Mouse (Mus musculus) heart, embryonic 15.5 days (tissue): ENCODE data around the gene Nudt4. TPM values are rescaled to one million over a fixed set of nuclear protein-coding genes. Genes with fewer than 3 reads are reported as not detected.
"Not testable (repeated sequence)": the region's sequence is repeated elsewhere in the genome, so short reads cannot be mapped to it uniquely, and the experiment has no call there.

Experiments used
- ATAC-seq: fragments of 200-750 bp; cut with Nextera tagmentation; replicated peaks from 2 replicates; pipeline ENCODE4 v1.8.0; 2017; ENCODE audit warnings: low read depth, moderate TSS enrichment; ENCODE audit not compliant: insufficient number of reproducible peaks, insufficient read depth, low FRiP score
- H3K27ac ChIP-seq: fragments of 300-500 bp; sonication (generic); 2 replicates; pipeline ENCODE4 v1.5.1; 2015; ENCODE audit warnings: mild to moderate bottlenecking, inconsistent platforms
- H3K27me3 ChIP-seq: fragments of 300-500 bp; sonication (generic); 2 replicates; pipeline ENCODE4 v1.6.1; 2015; ENCODE audit warnings: inconsistent platforms
- H3K36me3 ChIP-seq: fragments of 300-500 bp; sonication (generic); 2 replicates; pipeline ENCODE4 v1.6.1; 2015; ENCODE audit warnings: mild to moderate bottlenecking, inconsistent platforms
- H3K4me1 ChIP-seq: fragments of 300-500 bp; sonication (generic); replicated peaks from 2 replicates; pipeline ENCODE4 v1.6.1; 2015; ENCODE audit warnings: inconsistent platforms
- H3K4me2 ChIP-seq: fragments of 300-500 bp; sonication (generic); 2 replicates; pipeline ENCODE4 v1.6.1; 2015; ENCODE audit warnings: inconsistent platforms, mild to moderate bottlenecking, moderate library complexity
- H3K4me3 ChIP-seq: fragments of 300-500 bp; sonication (generic); 2 replicates; pipeline ENCODE4 v1.5.1; 2015; ENCODE audit warnings: mild to moderate bottlenecking, inconsistent platforms
- H3K9ac ChIP-seq: fragments of 300-500 bp; sonication (generic); 2 replicates; pipeline ENCODE4 v1.6.1; 2015; ENCODE audit warnings: mild to moderate bottlenecking, inconsistent platforms
- H3K9me3 ChIP-seq: fragments of 300-500 bp; sonication (generic); replicated peaks from 2 replicates; pipeline ENCODE4 v1.6.1; 2016; ENCODE audit warnings: inconsistent platforms
- WGBS: fragments of 180-500 bp; shearing (Covaris S2); methylation state at CpG from one replicate; pipeline ENCODE4 v1.1.7; 2015; ENCODE audit warnings: mixed read lengths; 5-methylcytosine and 5-hydroxymethylcytosine counted together
- polyA plus RNA-seq: library from polyadenylated mRNA; unstranded; fragments of >200 nt; fragmentation: Nextera tagmentation; extraction: Ambion mirVana; gene quantifications from 2 replicates; pipeline ENCODE4 v1.2.1, GENCODE M21; 2015

The Nudt4 gene
- polyA plus RNA-seq, 1 experiment from 2014 or later, result 68.7 TPM

DNA sequence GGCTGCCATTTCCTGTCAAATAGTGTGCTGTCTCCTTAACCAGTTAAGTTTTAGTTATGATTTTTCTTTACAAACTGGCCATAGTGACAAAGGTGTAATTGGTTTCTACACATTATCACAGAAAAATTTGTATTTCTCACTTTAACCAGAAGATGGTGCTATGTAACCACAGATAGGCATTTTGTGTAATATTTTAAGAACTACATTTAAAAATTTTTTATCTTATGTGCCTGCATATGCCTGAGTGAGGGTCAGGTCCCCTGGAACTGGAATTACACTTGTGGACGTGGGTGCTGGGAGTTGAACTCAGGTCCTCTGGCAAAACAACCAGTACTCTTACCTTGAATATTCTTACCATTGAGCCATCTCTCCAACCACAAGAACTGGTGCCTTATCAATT is 13.4 kb downstream of the Nudt4 start:
- H3K4me2 ChIP-seq, result no peak overlapping the region
- H3K27ac ChIP-seq, result no peak overlapping the region
- no peaks in the 10 kb centered on the region for H3K9me3 ChIP-seq
- ATAC-seq, result no peak
- WGBS, result 63% methylated on average over 1 of the region's 1 CpGs
- no peak overlapping the region for H3K9ac ChIP-seq
- no peaks in the 10 kb centered on the region for H3K27me3 ChIP-seq
- peaks cover 47% of the 10 kb centered on the region for H3K36me3 ChIP-seq
- H3K4me3 ChIP-seq, result no peak overlapping the region
- H3K4me1 ChIP-seq, result peaks cover 20% of the 10 kb centered on the region

DNA sequence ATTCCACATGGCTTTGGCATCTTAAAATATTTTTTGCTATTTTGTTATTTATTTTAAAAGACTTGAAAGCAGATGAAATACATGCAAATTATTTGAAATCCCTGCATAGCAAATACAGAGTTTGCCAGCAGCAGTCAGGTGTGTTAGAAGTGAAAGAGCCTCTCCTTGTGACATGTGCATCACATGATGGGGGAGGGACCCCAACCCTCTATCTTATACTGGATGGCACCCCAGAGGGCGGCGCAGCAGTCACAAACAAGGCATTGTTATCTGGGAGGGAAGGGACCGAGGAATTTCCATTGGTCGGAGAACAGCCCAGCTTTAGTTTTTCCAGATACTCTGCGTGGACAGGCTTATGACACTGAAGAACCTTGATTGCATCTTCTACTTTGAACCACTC is 14.9 kb downstream of the Nudt4 start:
- not testable (repeated sequence) for H3K27me3 ChIP-seq, H3K4me3 ChIP-seq, H3K9me3 ChIP-seq, H3K27ac ChIP-seq, H3K4me2 ChIP-seq, ATAC-seq, H3K9ac ChIP-seq
- H3K4me1 ChIP-seq, result peaks cover 11% of the 10 kb centered on the region
- peaks cover 60% of the 10 kb centered on the region for H3K36me3 ChIP-seq
- WGBS, result 56% methylated on average over 5 of the region's 5 CpGs

- Histone ChIP-seq H3K9ac (no peak overlapping the region), H3K27me3 (no peaks in the 10 kb centered on the region), H3K9me3 (no peaks in the 10 kb centered on the region), H3K4me3 (no peak overlapping the region), H3K4me2 (no peak overlapping the region), H3K4me1 (peaks cover 14% of the 10 kb centered on the region), H3K27ac (no peak overlapping the region), H3K36me3 (peaks cover 64% of the 10 kb centered on the region)
- 78% methylated on average over 11 of the region's 11 CpGs for WGBS
- no peak for ATAC-seq
These were observed 15.7 kb downstream of the Nudt4 start for GRCm38 (mm10) chr10:95548154-95548826.

- Histone ChIP-seq H3K4me2 (no peak overlapping the region), H3K27me3 (no peaks in the 10 kb centered on the region), H3K4me3 (no peak overlapping the region), H3K9ac (no peak overlapping the region), H3K9me3 (no peaks in the 10 kb centered on the region), H3K36me3 (peaks cover 63% of the 10 kb centered on the region), H3K27ac (no peak overlapping the region), H3K4me1 (peaks cover 5% of the 10 kb centered on the region)
- WGBS, result 92% methylated on average over 2 of the region's 2 CpGs
- ATAC-seq, result no peak
These were observed 17.8 kb downstream of the Nudt4 start for GRCm38 (mm10) chr10:95546178-95546577.

DNA sequence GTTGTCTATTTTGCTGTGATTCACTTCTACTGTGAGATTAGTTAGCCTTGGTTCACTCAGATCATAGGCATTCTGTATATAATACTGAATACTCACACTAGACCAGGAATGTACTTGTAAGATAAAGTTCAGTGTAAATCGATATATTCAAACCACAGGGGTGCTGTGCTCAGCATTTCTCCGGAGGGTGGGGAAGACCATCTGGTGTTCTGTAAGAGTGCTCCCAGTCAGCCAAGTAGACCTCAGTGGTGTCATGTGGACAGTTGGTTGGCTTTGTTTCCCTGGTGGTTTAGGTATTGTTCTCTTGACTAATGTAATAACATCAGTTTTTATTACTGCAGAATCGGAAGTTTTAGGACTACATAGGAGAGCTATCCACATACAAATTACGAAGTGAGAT is 18.9 kb downstream of the Nudt4 start:
- Histone ChIP-seq H3K27me3 (no peaks in the 10 kb centered on the region), H3K4me3 (no peak overlapping the region), H3K36me3 (peaks cover 57% of the 10 kb centered on the region), H3K27ac (no peak overlapping the region), H3K9me3 (no peaks in the 10 kb centered on the region), H3K9ac (no peak overlapping the region), H3K4me1 (peaks cover 7% of the 10 kb centered on the region), H3K4me2 (no peak overlapping the region)
- ATAC-seq, result no peak
- 74% methylated on average over 4 of the region's 4 CpGs for WGBS

DNA sequence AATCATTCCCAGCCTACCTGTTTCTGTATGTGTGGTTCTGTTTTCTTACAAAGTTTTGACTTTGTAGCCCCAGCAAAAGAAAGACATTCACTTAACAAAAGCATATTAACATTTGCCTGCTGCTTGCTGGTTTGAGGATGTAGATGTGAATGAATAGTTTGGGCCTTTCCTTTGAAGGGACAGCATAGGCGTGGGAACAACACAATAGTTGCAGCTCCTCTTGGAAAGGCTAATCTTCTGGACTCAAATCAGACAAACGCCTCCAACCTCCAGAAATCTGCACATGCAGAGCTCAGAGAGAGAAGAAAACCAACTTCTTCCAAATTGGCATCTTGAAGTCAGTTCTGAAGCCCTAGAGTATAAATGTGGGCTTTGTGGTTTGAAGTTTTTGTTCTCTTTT is 19.3 kb downstream of the Nudt4 start:
- 77% methylated on average over 2 of the region's 2 CpGs for WGBS
- Histone ChIP-seq H3K27ac (no peak overlapping the region), H3K9ac (no peak overlapping the region), H3K4me1 (peaks cover 11% of the 10 kb centered on the region), H3K9me3 (no peaks in the 10 kb centered on the region), H3K4me2 (no peak overlapping the region), H3K36me3 (peaks cover 53% of the 10 kb centered on the region), H3K27me3 (no peaks in the 10 kb centered on the region), H3K4me3 (no peak overlapping the region)
- no peak for ATAC-seq

GRCm38 (mm10) chr10:95544004-95544403 is 19.9 kb downstream of the Nudt4 start:
- peaks cover 46% of the 10 kb centered on the region for H3K36me3 ChIP-seq

GRCm38 (mm10) chr10:95543377-95543776 is 20.6 kb downstream of the Nudt4 start:
- Histone ChIP-seq H3K4me2 (no peak overlapping the region), H3K9me3 (no peaks in the 10 kb centered on the region), H3K36me3 (peaks cover 43% of the 10 kb centered on the region), H3K27ac (no peak overlapping the region), H3K4me1 (peaks cover 18% of the 10 kb centered on the region), H3K27me3 (no peaks in the 10 kb centered on the region), H3K4me3 (no peak overlapping the region), H3K9ac (no peak overlapping the region)
- ATAC-seq, result no peak
- WGBS, result 77% methylated on average over 2 of the region's 2 CpGs

More at GRCm38 (mm10) chr10:95544004-95544403, 19.9 kb downstream of the Nudt4 start:
- Histone ChIP-seq H3K27me3 (no peaks in the 10 kb centered on the region), H3K4me3 (no peak overlapping the region), H3K9me3 (no peaks in the 10 kb centered on the region), H3K9ac (no peak overlapping the region), H3K4me2 (no peak overlapping the region), H3K27ac (peak overlapping the region; percentile 25; the same call in 1 of the 2 replicates), H3K4me1 (peaks cover 16% of the 10 kb centered on the region)
- no peak; the same call in 1 of the 2 replicates for ATAC-seq

DNA sequence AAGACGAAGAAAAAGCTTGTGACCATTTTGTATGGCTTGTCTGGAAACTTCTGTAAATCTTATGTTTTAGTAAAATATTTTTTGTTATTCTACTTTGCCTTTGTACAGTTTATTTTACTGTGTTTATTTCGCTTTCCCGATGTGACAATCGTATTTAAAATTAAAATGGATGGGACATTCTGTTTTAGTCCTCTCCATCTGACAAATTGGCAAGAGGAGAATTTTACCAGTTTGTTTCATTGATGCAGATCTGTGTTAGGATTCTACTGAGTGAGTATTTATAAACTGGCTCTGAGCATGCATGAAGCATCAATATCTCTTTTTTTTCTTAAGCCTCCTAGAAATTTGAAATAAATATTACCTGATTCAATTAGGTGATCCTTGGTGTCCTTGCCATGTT is 21.0 kb downstream of the Nudt4 start:
- 88% methylated on average over 4 of the region's 4 CpGs for WGBS
- Histone ChIP-seq H3K27me3 (no peaks in the 10 kb centered on the region), H3K36me3 (peaks cover 38% of the 10 kb centered on the region), H3K4me1 (peaks cover 22% of the 10 kb centered on the region), H3K27ac (no peak overlapping the region), H3K9me3 (no peaks in the 10 kb centered on the region), H3K4me2 (no peak overlapping the region), H3K4me3 (no peak overlapping the region), H3K9ac (no peak overlapping the region)
- ATAC-seq, result no peak

DNA sequence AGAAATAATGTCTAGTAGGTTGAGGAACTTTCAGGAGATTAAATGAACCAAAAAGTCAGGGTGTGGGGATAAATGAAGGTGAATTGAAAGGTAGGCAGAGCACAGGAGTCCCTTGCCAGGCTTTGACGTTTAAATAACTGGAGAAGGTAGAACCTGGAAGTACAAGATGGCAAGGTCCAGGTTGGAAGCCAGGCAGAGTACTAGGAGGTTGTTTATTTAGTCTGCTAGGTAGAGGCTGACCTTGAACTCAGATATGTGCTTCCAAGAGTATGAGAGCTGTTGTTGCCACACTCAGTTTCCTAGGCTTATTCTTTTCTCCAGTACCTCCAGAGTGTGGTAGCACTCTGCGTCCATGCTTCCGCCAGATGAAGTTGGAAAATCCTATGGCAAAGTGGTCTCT is 24.1 kb downstream of the Nudt4 start:
- Histone ChIP-seq H3K36me3 (peaks cover 16% of the 10 kb centered on the region), H3K27me3 (no peaks in the 10 kb centered on the region), H3K9ac (no peak overlapping the region), H3K27ac (peak overlapping the region; percentile 71), H3K4me1 (peaks cover 27% of the 10 kb centered on the region), H3K4me3 (no peak overlapping the region), H3K4me2 (no peak overlapping the region), H3K9me3 (no peaks in the 10 kb centered on the region)
- WGBS, result 79% methylated on average over 3 of the region's 3 CpGs
- ATAC-seq, result no peak

DNA sequence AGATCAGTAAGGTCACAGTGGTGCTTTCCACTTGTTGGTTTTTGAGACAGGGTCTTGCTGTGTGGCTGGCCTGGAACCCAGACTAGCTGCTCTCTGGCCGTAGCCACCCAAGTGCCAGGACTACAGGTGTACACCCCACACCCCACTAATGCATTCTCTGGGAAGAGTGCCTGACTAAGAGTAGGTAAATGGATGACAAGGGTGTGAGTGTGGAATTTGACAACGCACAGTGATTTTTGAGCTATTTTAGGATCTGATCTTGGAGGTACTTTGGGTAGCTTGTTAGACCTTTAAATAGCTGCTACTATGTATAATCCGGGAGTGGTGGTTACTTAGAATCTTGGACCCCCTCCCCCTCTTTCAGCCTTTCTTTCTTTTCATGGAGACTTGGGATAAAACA is 24.7 kb downstream of the Nudt4 start:
- peak; percentile 58 for ATAC-seq
- peaks cover 29% of the 10 kb centered on the region for H3K4me1 ChIP-seq

DNA sequence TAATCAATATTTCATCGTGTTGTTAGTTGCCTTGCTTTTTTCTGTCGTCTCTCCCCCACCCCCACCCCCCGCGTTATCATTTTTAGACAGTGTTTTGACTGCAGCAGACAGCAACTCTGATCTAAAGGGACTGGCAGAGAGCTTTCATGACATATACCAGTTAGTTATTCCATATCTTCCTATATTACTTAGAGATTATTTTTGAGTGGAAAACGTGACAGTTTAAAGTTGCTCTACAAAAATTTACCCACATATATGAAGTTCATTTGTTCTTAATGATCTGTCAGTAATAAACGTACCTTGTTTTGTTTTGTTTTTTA is 27.8 kb downstream of the Nudt4 start:
- no peak overlapping the region for H3K4me2 ChIP-seq
- no peak for ATAC-seq
- 69% methylated on average over 6 of the region's 6 CpGs for WGBS
- no peak overlapping the region for H3K9ac ChIP-seq
- no peaks in the 10 kb centered on the region for H3K27me3 ChIP-seq
- no peaks in the 10 kb centered on the region for H3K9me3 ChIP-seq
- H3K4me1 ChIP-seq, result peaks cover 45% of the 10 kb centered on the region
- no peak overlapping the region for H3K27ac ChIP-seq
- no peaks in the 10 kb centered on the region for H3K36me3 ChIP-seq
- no peak overlapping the region for H3K4me3 ChIP-seq

More for the DNA sequence above, 24.7 kb downstream of the Nudt4 start:
- peak overlapping the region; percentile 71 for H3K27ac ChIP-seq
- no peak overlapping the region for H3K9ac ChIP-seq
- H3K36me3 ChIP-seq, result peaks cover 10% of the 10 kb centered on the region
- 46% methylated on average over 3 of the region's 3 CpGs for WGBS
- H3K9me3 ChIP-seq, result no peaks in the 10 kb centered on the region
- no peaks in the 10 kb centered on the region for H3K27me3 ChIP-seq
- H3K4me3 ChIP-seq, result no peak overlapping the region
- peak overlapping the region; percentile 39 for H3K4me2 ChIP-seq
